Mouse (Mus musculus) myocyte (in vitro differentiated cells): ENCODE data around the gene Hddc2. TPM values are rescaled to one million over a fixed set of nuclear protein-coding genes. Genes with fewer than 3 reads are reported as not detected.
"Not testable (repeated sequence)": the region's sequence is repeated elsewhere in the genome, so short reads cannot be mapped to it uniquely, and the experiment has no call there.

Experiments used
- H3K27me3 ChIP-seq: one replicate; pipeline ENCODE4 v1.6.1; 2011; ENCODE audit not compliant: control insufficient read depth, insufficient read depth, insufficient read length
- H3K36me3 ChIP-seq: one replicate; pipeline ENCODE4 v1.6.1; 2011; ENCODE audit not compliant: control insufficient read depth, insufficient read depth
- H3K4me2 ChIP-seq: one replicate; pipeline ENCODE4 v1.6.1; 2011; ENCODE audit warnings: low read depth, control low read depth
- H3K4me3 ChIP-seq: one replicate; pipeline ENCODE4 v1.5.1; 2011; ENCODE audit warnings: mild to moderate bottlenecking, control low read depth, moderate library complexity
- H3K79me2 ChIP-seq: one replicate; pipeline ENCODE4 v1.6.1; 2011; ENCODE audit not compliant: control insufficient read depth, insufficient read depth
- H3ac ChIP-seq: one replicate; pipeline ENCODE4 v1.6.1; 2011; ENCODE audit not compliant: control insufficient read depth, insufficient read length
- CEBPB ChIP-seq: IDR thresholded peaks from 2 replicates; pipeline ENCODE4 v1.6.1; 2011; ENCODE audit warnings: mild to moderate bottlenecking, moderate library complexity; ENCODE audit not compliant: poor library complexity, insufficient read depth, severe bottlenecking
- E2F4 ChIP-seq: IDR thresholded peaks from one replicate; pipeline ENCODE4 v1.6.1; 2011; ENCODE audit warnings: mild to moderate bottlenecking, control low read depth, moderate library complexity; ENCODE audit not compliant: insufficient read depth
- MAX ChIP-seq: IDR thresholded peaks from one replicate; pipeline ENCODE4 v1.6.1; 2011; ENCODE audit warnings: low read depth, mild to moderate bottlenecking, control low read depth
- MYOD1 ChIP-seq, 3 experiments: IDR thresholded peaks; one replicate each; pipeline ENCODE4 v1.6.1; 2011; ENCODE audit warnings: control low read depth in 2 of 3, low read depth in 2 of 3, mild to moderate bottlenecking in 2 of 3, moderate library complexity in 1 of 3; ENCODE audit not compliant: insufficient read length in 2 of 3, control insufficient read depth in 1 of 3
- MYOG ChIP-seq, 3 experiments: IDR thresholded peaks; one replicate each; pipeline ENCODE4 v1.6.1; 2011; ENCODE audit warnings: control low read depth in 2 of 3, low read depth in 2 of 3, mild to moderate bottlenecking in 2 of 3; ENCODE audit not compliant: insufficient read length in 2 of 3, control insufficient read depth in 1 of 3, insufficient read depth in 1 of 3
- POLR2A ChIP-seq: IDR thresholded peaks from one replicate; pipeline ENCODE4 v1.6.1; 2011; ENCODE audit warnings: low read depth, mild to moderate bottlenecking, control low read depth, moderate library complexity; ENCODE audit not compliant: insufficient read length
- POLR2AphosphoS2 ChIP-seq: IDR thresholded peaks from one replicate; pipeline ENCODE4 v1.6.1; 2011; ENCODE audit warnings: low read depth, control low read depth; ENCODE audit not compliant: insufficient read length
- REST ChIP-seq: IDR thresholded peaks from one replicate; pipeline ENCODE4 v1.6.1; 2011; ENCODE audit warnings: mild to moderate bottlenecking, control low read depth, moderate library complexity; ENCODE audit not compliant: insufficient read depth, insufficient read length
- TCF12 ChIP-seq: IDR thresholded peaks from one replicate; pipeline ENCODE4 v1.6.1; 2011; ENCODE audit warnings: mild to moderate bottlenecking, control low read depth; ENCODE audit not compliant: poor library complexity, insufficient read depth, severe bottlenecking
- TCF3 ChIP-seq: IDR thresholded peaks from one replicate; pipeline ENCODE4 v1.6.1; 2011; ENCODE audit warnings: low read depth, control low read depth; ENCODE audit not compliant: insufficient read length
- USF1 ChIP-seq: IDR thresholded peaks from one replicate; pipeline ENCODE4 v1.6.1; 2011; ENCODE audit warnings: low read depth, mild to moderate bottlenecking, control low read depth, moderate library complexity
- polyA plus RNA-seq: library from polyadenylated mRNA; unstranded; fragments of >200 nt; fragmentation: generic; extraction: Trizol; gene quantifications from one replicate; pipeline ENCODE4 v1.2.1, GENCODE M21; 2012; ENCODE audit warnings: missing spikeins

The Hddc2 gene
- polyA plus RNA-seq, 1 experiment, result 30.7 TPM

DNA sequence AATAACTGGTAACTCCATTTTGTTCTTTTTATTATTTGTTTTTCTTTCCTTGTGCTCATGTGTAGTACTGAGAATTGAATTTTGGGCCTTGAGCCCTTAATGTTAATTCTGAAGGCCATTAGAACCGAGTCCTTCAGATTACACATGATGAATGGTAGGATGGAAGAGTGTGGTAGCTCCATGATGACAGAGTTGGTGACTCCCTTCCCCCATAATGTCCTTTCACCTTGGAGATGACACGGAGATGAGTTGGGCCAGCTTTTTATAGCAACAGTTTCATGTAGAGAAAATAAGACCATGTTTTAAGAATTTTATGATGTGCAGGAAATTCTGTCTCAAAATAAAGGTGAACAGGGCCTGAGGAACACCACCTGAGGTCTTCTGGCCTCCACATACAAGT is 37.9 kb downstream of the Hddc2 start:
- H3K36me3 ChIP-seq, result no peaks in the 10 kb centered on the region
- TF ChIP-seq MYOG (IDR thresholded peaks at IDR 0.05; ENCODE audit: control insufficient read depth in 1 of 3, insufficient read depth in 1 of 3, insufficient read length in 2 of 3, low read depth in 2 of 3) (no peak), REST (no peak), POLR2A (no peak), TCF12 (no peak), TCF3 (no peak), E2F4 (no peak)
- no peak overlapping the region for H3K4me2 ChIP-seq
- H3K79me2 ChIP-seq, result no peaks in the 10 kb centered on the region
- no peak overlapping the region for H3ac ChIP-seq
- H3K4me3 ChIP-seq, result no peak overlapping the region
- no peaks in the 10 kb centered on the region for H3K27me3 ChIP-seq

DNA sequence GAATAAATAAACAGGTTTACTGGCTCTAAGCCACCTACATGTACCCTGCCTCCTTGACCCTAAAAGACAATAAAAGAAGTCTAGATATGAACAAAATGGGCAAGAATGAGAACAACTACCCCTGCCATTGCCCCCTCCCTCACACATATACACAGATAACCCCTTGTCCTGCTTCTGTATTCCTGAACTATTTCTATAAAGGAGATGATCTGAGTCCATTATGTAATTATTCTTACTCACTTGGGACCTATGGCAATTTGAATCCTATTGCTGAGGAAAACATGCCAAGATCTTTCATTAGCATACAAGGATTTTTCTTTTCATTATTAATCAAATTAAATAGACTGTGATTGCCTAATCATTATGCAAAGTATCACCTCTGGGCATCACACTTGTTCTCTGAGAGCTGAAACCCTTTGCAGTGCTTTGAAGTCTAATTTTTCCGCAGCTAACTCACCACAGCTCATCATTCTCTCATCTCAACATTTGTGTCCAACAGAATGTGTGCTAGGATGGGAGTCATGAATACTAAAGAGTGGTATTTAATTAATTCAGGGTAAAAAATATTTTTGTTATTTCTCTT is 39.8 kb downstream of the Hddc2 start:
- no peak for TF ChIP-seq CEBPB
- no peak for TF ChIP-seq E2F4
- TF ChIP-seq MAX, result no peak
- no peak for TF ChIP-seq TCF3
- no peak for TF ChIP-seq MYOD1 (IDR thresholded peaks at IDR 0.05; ENCODE audit: control insufficient read depth in 1 of 3, insufficient read length in 2 of 3, low read depth in 2 of 3)
- TF ChIP-seq POLR2A, result no peak
- no peak for TF ChIP-seq POLR2AphosphoS2
- Histone ChIP-seq H3K79me2 (no peaks in the 10 kb centered on the region), H3K27me3 (no peaks in the 10 kb centered on the region), H3K4me3 (no peak overlapping the region), H3K4me2 (no peak overlapping the region), H3K36me3 (peaks cover 3% of the 10 kb centered on the region), H3ac (no peak overlapping the region)

DNA sequence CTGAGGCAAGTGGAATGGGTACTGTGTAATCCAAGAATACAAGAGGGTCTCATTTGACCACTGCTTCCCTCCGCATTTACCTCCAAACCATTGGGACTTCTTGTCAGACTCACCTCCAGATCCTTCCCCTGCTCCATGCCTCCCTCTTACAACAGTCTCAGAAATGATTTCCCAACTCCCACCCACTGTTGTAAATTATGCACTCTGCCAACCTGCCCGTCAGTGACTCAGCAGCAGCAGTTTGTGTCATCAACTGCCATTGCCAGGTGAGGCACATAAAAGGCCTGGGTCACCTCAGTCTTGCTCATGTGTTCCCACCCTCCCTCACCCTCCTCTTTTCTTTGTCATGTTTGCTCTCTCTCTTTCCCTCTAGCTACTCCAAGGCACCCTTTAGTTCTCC is 41.0 kb downstream of the Hddc2 start:
- TF ChIP-seq MYOG (IDR thresholded peaks at IDR 0.05; ENCODE audit: control insufficient read depth in 1 of 3, insufficient read depth in 1 of 3, insufficient read length in 2 of 3, low read depth in 2 of 3), result no peak
- no peak for TF ChIP-seq MAX
- H3K27me3 ChIP-seq, result no peaks in the 10 kb centered on the region

DNA sequence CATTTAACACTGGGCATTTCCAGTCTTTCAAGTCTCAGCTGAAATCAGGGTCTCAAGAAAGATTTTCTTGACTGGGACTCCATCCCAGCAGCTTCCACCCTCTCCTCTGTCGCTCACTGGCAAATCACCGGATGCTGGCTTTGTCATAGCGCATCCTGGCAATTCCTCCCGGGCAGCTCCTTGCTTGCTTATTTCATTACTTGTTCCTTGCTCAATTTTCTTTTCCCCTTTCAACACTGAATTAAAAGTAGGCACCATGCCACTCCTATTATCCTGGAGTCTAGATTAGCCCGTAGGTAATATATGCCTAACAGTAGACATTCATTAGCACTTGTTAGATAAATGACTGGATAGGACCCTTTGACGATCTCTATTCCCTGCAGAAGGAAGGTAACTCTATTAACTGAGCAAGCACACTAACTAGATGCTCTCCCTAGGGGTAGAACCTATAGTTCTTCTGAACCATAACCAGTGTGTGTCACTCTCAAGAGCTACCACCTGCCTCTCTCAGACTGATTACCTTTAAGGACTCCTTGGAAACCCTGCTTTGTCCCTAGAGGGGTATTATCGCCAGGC is 41.8 kb downstream of the Hddc2 start:
- Histone ChIP-seq H3K4me3 (no peak overlapping the region), H3K36me3 (peaks cover 4% of the 10 kb centered on the region), H3ac (no peak overlapping the region), H3K27me3 (no peaks in the 10 kb centered on the region), H3K79me2 (no peaks in the 10 kb centered on the region), H3K4me2 (no peak overlapping the region)
- TF ChIP-seq CEBPB (no peak), TCF12 (no peak), MAX (no peak), POLR2A (no peak), MYOD1 (IDR thresholded peaks at IDR 0.05; ENCODE audit: control insufficient read depth in 1 of 3, insufficient read length in 2 of 3, low read depth in 2 of 3) (no peak), USF1 (no peak), MYOG (IDR thresholded peaks at IDR 0.05; ENCODE audit: control insufficient read depth in 1 of 3, insufficient read depth in 1 of 3, insufficient read length in 2 of 3, low read depth in 2 of 3) (no peak), E2F4 (no peak), POLR2AphosphoS2 (no peak), TCF3 (no peak), REST (no peak)

More for the DNA sequence above, 41.0 kb downstream of the Hddc2 start:
- Histone ChIP-seq H3ac (no peak overlapping the region), H3K79me2 (no peaks in the 10 kb centered on the region), H3K36me3 (peaks cover 4% of the 10 kb centered on the region), H3K4me2 (no peak overlapping the region), H3K4me3 (no peak overlapping the region)

DNA sequence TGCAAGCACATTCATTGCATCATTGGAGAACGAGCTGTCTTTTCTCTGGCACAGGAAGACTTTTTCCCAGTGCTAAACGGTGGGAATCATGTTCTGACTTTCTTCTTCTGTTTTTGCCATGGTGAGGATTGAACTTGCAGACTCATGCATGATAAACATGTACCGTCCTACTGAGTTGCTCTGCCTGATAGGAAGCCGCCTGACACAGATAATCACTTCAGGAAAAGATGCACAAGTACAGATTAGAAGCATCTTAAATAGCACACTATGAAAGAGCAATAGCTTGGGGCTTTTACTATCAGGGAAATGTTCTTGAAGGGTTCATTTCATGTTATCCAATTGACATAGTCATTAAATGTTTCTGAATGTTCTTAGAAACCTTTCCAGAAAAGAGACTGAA is 46.6 kb downstream of the Hddc2 start:
- Histone ChIP-seq H3K36me3 (peaks cover 4% of the 10 kb centered on the region), H3K4me2 (no peak overlapping the region), H3K27me3 (no peaks in the 10 kb centered on the region), H3K4me3 (no peak overlapping the region), H3K79me2 (no peaks in the 10 kb centered on the region), H3ac (no peak overlapping the region)
- TF ChIP-seq POLR2AphosphoS2 (no peak), CEBPB (0 out of 2 replicates have a peak, but pooled peaks have one; percentile 4)

DNA sequence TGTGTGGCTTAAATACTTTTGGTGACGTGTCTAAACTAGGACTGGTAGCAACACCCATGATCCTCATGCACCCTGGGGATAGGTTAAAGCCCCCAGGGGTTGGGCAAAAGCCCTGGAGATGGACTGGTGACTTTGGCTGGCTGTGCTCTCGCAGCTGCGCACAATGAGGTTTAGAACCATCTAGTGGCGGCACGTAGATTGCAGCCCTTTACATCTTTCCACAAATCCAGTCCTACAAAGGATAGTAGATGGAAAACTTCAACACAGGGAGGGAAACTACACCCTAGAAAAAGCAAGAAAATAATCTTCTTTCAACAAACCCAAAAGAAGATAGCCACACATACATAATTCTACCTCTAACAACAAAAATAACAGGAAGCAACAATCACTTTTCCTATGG is 57.0 kb downstream of the Hddc2 start:
- H3K4me2 ChIP-seq, H3K27me3 ChIP-seq, H3ac ChIP-seq, H3K4me3 ChIP-seq, H3K79me2 ChIP-seq, H3K36me3 ChIP-seq: not testable (repeated sequence)

Other genes starting within 250 kb of the Hddc2 start
- 56.1 TPM for gene Tpd52l1, start 132.6 kb downstream of the Hddc2 start, polyA plus RNA-seq